Comparison of ENCODE assay signal across 28 mouse cellular contexts in genomic region chr13:6131363-6131762, GRCm38 (mm10).
A peak's percentile ranks its signal among the peaks of the same experiment; 100 is the strongest.
DNase-seq lines count a peak whose midpoint lies in the region; ATAC-seq and TF ChIP-seq lines count a peak whose summit lies in the region.
"Had no signal": no experiment of that assay in that cellular context is flagged by ENCODE, and none has a peak within 500 bp of the region (broad histone marks: within the 10 kb centered on the region; RNA-seq: fewer than 3 reads in every experiment).

No protein-coding gene starts in this region.

- no peak overlapping the region for H3K4me2 ChIP-seq in intestine, embryonic 14.5 days (ENCODE audit: low read length)
- H3K4me2 ChIP-seq in intestine, embryonic 16.5 days (ENCODE audit: low read depth, low read length), result no peak overlapping the region
- H3K4me2 ChIP-seq: embryonic facial prominence, embryonic 13.5 days; embryonic facial prominence, embryonic 15.5 days; forebrain, embryonic 12.5 days had no signal

- no peak overlapping the region for H3K4me3 ChIP-seq in intestine, embryonic 14.5 days (ENCODE audit: low read depth, low read length)
- no peak overlapping the region for H3K4me3 ChIP-seq in intestine, embryonic 16.5 days (ENCODE audit: low read length)
- H3K4me3 ChIP-seq in small intestine, adult 2 months (ENCODE audit: low read depth, low read length), result no peak overlapping the region
- H3K4me3 ChIP-seq: embryonic facial prominence, embryonic 13.5 days; embryonic facial prominence, embryonic 15.5 days; erythroblast, embryonic 14.5 days; forebrain, embryonic 10.5 days; forebrain, embryonic 12.5 days had no signal

- no peaks in the 10 kb centered on the region for H3K27me3 ChIP-seq in intestine, embryonic 14.5 days (replicated peaks; ENCODE audit: control insufficient read depth, insufficient read depth, low read length)
- no peaks in the 10 kb centered on the region for H3K27me3 ChIP-seq in intestine, embryonic 16.5 days (replicated peaks; ENCODE audit: control insufficient read depth, insufficient read depth, low read length)
- H3K27me3 ChIP-seq in small intestine, adult 2 months (ENCODE audit: control insufficient read depth, insufficient read depth, low read length), result no peaks in the 10 kb centered on the region
- H3K27me3 ChIP-seq: CH12.LX; embryonic facial prominence, embryonic 13.5 days; embryonic facial prominence, embryonic 15.5 days; forebrain, embryonic 12.5 days; Patski had no signal

- H3K27ac ChIP-seq in intestine, embryonic 14.5 days (ENCODE audit: low read depth), result no peak overlapping the region
- no peak overlapping the region for H3K27ac ChIP-seq in intestine, embryonic 16.5 days (ENCODE audit: low read length)
- peak overlapping the region; percentile 47 for H3K27ac ChIP-seq in small intestine, adult 2 months (ENCODE audit: insufficient read depth, low read depth, low read length)
- H3K27ac ChIP-seq: embryonic facial prominence, embryonic 13.5 days; embryonic facial prominence, embryonic 15.5 days; forebrain, embryonic 10.5 days; forebrain, embryonic 12.5 days had no signal

- no peaks in the 10 kb centered on the region for H3K36me3 ChIP-seq in intestine, embryonic 14.5 days (ENCODE audit: control insufficient read depth, insufficient read depth, low read length)
- no peaks in the 10 kb centered on the region for H3K36me3 ChIP-seq in intestine, embryonic 16.5 days (ENCODE audit: control insufficient read depth, insufficient read depth, low read length)
- no peaks in the 10 kb centered on the region for H3K36me3 ChIP-seq in small intestine, adult 2 months (ENCODE audit: control insufficient read depth, insufficient read depth, low read length)
- H3K36me3 ChIP-seq: embryonic facial prominence, embryonic 13.5 days; embryonic facial prominence, embryonic 15.5 days; forebrain, embryonic 10.5 days; forebrain, embryonic 12.5 days; G1E had no signal

- ATAC-seq in intestine, embryonic 14.5 days (replicated peaks; ENCODE audit: low FRiP score, low TSS enrichment, low read depth), result peak; percentile 87
- peak; percentile 99 for ATAC-seq in intestine, embryonic 16.5 days
- ATAC-seq: activated CD4-positive, CD25-positive, alpha-beta regulatory T cell, adult 4 months; CD4-positive, CD25-positive, alpha-beta regulatory T cell, adult 4 months; forebrain, embryonic 14.5 days; forebrain, embryonic 16.5 days; Patski had no signal

- no peak overlapping the region for H3K9ac ChIP-seq in intestine, embryonic 14.5 days (ENCODE audit: low read length)
- no peak overlapping the region for H3K9ac ChIP-seq in intestine, embryonic 16.5 days (ENCODE audit: low read depth, low read length)
- H3K9ac ChIP-seq: embryonic facial prominence, embryonic 13.5 days; embryonic facial prominence, embryonic 15.5 days; forebrain, embryonic 12.5 days had no signal

- 54% methylated on average over 2 of the region's 2 CpGs for WGBS in intestine, embryonic 14.5 days
- WGBS in intestine, embryonic 16.5 days, result 56% methylated on average over 2 of the region's 2 CpGs
- WGBS in large intestine, adult 2 months, result 24% methylated on average over 2 of the region's 2 CpGs
- 29% methylated on average over 2 of the region's 2 CpGs for WGBS in small intestine, adult 2 months

- TF ChIP-seq CTCF in small intestine, adult 2 months (IDR thresholded peaks at IDR 0.05; ENCODE audit: extremely low read depth, insufficient read length, insufficient replicate concordance, low read depth, low read length), result no peak

- H3K9me3 ChIP-seq in intestine, embryonic 14.5 days (ENCODE audit: control insufficient read depth, low read length), result no peaks in the 10 kb centered on the region
- H3K9me3 ChIP-seq in intestine, embryonic 16.5 days (ENCODE audit: control insufficient read depth, low read length), result no peaks in the 10 kb centered on the region
- H3K9me3 ChIP-seq: embryonic facial prominence, embryonic 13.5 days; embryonic facial prominence, embryonic 15.5 days; forebrain, embryonic 10.5 days; forebrain, embryonic 12.5 days; G1E had no signal

- no peak for TF ChIP-seq POLR2A in small intestine, adult 2 months (IDR thresholded peaks at IDR 0.05; ENCODE audit: low read depth, low read length)

- H3K4me1 ChIP-seq in intestine, embryonic 14.5 days (replicated peaks; ENCODE audit: control insufficient read depth, insufficient read depth, low read length), result no peaks in the 10 kb centered on the region; the same call in 1 of the 2 replicates
- H3K4me1 ChIP-seq in intestine, embryonic 16.5 days (ENCODE audit: control insufficient read depth, insufficient read depth, low read length), result peaks cover 6% of the 10 kb centered on the region; the same call in 1 of the 2 replicates
- peaks cover 10% of the 10 kb centered on the region; the same call in 1 of the 2 replicates for H3K4me1 ChIP-seq in small intestine, adult 2 months (ENCODE audit: control insufficient read depth, insufficient read depth, insufficient read length, low read length)
- H3K4me1 ChIP-seq: embryonic facial prominence, embryonic 13.5 days; embryonic facial prominence, embryonic 15.5 days; forebrain, embryonic 10.5 days; forebrain, embryonic 12.5 days had no signal

- DNase-seq in intestine, embryonic 14.5 days (ENCODE audit: low spot score), result no peak
- peak; percentile 87 for DNase-seq in large intestine, adult 2 months (ENCODE audit: low read depth, low spot score)
- no peak for DNase-seq in kidney, adult 9 months
- DNase-seq in urinary bladder, adult 2 months (ENCODE audit: low spot score), result no peak
- no peak for DNase-seq in embryo, embryonic 9.5 days (ENCODE audit: extremely low spot score)
- DNase-seq: adrenal gland, adult 8-10 months; adrenal gland, postnatal 14 days; adrenal gland, postnatal 36 days; B cell, adult 2 months; cerebellum, adult 11 months; cerebellum, adult 18-20 months; cerebellum, adult 8-10 months; cerebellum, adult 9-11 months; cerebellum, postnatal 25 days had no signal
